Mouse (Mus musculus): ENCODE results near the gene Tns4. TPM values are rescaled to one million over a fixed set of nuclear protein-coding genes. Genes with fewer than 3 reads are reported as not detected.

The Tns4 gene
- total RNA-seq (2021): under 1 TPM; 0.08 to 0.32 TPM
- long read RNA-seq: 0 reads

DNA sequence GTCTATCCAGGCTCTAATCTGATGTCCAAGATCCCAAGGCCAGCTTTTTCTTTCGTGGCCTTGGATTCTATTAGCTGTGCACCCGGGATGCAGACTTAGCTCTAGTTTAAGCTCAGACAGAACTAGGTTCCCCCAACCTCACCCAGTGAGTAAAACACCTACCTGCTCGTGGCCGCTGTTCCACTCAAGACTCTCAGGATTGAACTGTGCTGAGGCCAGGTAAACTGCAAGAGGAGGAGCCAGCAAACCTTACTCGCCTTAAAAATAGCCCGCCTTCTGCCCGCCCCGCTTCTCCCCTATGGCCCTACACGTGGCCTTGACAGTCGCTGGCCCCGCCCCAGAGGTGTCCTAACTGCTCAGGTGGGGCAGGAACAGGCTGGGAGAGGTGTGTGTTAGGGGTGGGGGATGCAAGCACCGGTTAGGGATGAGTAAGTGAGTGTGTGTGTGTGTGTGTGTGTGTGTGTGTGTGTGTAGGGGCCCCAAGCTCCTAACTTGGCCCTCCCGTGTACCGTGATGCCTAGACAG, at the start of gene Tns4:
Tns4 (minus strand) TSS at position 230 of the 525 bp plus-strand sequence.
- no peak for DNase-seq (ENCODE audit: low spot score in 2 of 2)

DNA sequence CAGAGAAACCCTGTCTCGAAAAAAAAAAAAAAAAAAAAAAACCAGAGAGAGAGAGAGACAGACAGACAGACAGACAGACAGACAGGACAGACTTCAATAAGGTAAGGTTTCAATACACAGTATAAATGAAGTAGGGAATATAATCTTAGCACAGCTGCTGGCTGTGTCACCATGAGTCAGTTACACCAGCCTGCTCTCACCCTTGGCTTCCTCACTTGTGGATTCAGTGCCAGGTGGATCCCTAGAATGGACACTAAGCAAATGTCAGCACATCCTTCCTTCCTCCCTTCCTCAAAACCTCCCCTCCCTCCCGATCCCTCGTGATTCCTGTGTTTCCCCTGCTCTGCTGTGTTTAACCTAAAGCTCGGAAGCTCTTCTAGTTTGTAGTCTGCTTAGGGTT, 48.3 kb upstream of the Tns4 start:
- DNase-seq (ENCODE audit: low spot score in 2 of 2): no peak

DNA sequence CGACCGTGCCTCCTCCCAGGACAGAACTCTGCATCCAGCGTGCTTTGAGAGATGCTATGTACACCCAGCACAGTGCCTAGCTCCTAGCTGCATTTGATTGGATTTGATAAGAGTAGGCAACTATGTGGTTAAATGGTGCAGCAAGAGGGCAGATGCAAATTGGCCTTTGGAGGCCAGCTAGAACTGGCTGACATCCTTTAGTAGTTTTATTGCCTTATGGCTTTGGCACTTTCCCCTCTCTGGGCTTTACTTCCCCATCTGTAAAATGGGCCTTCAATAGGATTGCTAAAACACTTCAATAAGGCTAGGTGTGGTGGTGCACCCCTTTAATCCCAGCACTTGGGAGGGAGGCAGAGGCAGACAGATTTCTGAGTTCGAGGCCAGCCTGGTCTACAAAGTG, 47.9 kb upstream of the Tns4 start:
- DNase-seq (ENCODE audit: low spot score in 2 of 2): no peak

DNA sequence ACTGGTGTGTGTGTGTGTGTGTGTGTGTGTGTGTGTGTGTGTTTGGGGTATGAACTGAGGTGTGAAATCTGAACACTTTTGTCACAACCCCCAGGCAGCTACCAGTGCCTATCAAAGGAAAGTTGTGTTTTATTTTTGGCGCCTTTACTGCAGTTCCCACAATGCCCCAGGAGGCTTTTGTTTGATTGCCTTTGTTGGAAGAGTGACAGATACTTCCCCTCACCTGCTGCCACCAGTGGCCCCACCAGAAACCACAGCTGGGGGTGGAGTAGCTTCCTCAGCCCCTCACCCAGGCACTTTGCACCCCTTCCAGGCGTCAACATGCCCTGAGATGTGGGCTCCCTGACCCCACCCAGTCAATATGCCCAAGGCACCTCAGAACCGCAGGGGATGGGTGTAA, 47.3 kb upstream of the Tns4 start:
- DNase-seq (ENCODE audit: low spot score in 2 of 2): no peak

DNA sequence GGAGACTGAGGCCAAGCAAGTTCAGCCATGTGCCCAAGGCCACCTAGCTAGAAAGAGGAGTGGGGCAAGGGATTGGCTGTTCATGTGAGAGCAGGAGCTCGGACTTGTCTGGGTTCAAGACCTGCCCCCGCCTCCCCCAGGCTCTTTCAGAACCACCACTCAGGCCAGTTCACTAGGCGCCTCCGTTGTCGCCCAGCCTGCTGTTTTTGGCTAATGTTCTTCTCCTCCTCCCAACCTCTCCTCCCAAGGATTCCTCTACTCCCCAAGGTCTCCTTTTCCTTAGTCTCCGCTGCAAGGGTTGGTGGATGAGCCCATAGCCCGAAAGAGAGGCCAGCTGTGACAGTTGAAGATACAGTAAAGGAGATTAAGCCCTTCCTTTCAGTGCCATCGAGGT, 45.9 kb upstream of the Tns4 start:
- no peak for DNase-seq (ENCODE audit: low spot score in 2 of 2)

DNA sequence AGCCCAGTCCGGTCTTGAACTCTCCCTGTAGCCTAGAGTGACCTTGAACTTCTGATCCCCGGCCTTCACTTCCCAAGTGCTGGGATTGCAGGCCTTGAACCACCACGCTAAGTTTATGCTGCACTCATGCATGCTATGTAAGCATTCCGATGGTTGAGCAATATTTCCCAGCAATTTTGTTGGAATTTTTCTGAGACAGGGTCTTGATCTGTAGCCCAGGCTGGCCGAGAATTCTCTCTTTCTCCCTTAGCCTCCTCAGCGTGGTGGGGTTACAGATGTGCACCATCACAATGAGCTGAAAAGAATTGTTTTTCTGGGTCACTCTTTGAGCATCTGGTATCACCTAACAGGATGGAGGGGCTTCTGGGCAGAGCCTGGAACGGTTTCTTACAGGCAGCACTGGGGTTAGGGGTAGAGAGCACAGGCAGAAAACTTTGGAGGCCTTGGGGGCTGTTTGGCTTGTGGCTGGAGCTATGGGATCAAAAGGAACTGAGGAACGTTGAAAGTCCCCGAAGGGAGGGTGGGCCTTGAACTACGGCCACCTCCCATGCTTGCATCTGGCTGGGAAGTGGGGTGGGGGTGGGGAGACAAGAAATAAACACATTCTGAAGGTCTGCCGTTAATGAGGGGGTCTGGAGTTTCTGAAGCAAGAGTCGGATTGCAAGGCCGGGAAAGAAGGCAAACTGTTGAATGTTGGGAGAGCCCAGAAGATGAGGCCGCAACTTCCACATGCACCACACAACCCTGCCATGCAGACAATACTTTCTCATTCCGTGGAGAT, 45.4 kb upstream of the Tns4 start:
- DNase-seq (ENCODE audit: low spot score in 2 of 2): no peak

DNA sequence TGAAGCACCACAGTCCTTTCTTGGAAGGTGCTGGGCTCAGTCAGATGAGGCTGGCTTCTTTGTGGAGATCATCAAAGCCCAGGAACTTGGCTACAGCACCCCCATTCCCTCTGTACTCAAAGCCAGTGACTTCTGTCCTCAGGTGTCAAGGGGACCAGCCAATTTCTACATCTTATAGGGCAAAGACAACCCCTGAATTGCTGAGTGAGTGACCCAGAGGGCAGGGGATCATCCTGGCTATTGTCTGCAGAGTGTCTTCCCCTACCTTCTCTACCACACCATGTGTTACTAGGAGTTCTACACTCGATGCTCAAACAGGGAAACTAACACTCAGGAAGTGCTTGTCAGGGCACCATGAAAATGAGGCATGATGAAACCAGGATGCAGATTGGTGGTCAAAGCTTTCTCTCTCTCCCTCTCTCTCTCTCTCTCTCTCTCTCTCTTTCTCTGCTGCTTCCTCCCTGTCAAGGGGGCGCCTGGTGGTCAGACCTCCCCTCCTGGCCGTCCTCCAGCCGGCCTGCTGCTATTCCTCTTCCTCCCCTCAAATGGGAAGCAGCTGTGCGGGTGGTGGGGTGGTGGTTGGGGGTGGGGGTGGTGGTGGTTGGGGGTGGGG, 44.3 kb upstream of the Tns4 start:
- DNase-seq (ENCODE audit: low spot score in 2 of 2): no peak

DNA sequence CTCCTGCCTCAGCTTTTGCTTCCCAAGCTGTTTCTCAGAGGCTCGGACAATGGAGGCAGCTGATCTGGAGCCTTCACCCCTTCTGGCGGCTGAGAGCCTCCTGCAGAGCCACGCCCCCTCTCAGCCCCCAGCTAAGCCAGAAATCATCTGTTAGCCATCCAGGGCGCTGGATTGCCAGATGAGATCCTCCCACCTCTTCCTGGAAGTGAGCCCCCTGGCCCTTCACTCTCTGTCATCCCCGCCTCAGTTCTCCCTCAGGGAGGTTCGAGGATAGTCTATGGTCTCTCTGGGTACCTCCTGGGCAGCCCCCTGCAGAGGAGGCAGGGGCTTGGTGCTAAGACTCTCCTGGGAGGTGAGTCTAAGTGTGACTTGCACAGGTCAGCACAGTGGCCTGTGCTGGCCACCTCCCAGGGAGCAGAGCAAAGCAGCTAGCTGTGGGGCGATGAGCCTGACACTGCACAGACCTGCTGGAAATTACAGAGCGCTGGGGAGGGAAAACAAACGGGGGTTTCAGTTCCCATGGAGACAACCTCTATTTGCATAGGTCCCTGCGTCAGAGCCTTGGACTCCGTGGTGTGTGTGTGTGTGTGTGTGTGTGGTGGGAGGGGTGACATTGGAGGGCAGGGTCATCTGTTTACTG, 43.1 kb upstream of the Tns4 start:
- DNase-seq (ENCODE audit: low spot score in 2 of 2): no peak

DNA sequence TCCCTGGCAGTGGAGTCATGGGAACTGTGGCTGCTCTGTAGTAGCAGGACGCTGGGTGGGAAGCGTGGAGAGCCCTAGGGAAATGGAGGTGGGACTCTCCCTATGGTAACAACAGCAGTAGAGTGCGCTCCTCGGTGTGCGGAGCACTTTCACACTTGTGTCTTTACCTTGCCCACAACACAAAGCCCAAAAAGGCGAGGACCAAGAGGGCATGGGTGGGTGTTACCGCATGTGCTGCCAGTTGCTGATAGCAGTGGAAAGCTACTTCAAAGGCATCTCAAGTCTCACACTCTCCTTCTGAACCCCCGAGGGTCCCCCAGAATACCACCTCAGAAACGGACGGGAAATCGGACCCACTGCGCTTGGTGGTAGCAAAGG, 42.3 kb upstream of the Tns4 start:
- no peak for DNase-seq (ENCODE audit: low spot score in 2 of 2)

DNA sequence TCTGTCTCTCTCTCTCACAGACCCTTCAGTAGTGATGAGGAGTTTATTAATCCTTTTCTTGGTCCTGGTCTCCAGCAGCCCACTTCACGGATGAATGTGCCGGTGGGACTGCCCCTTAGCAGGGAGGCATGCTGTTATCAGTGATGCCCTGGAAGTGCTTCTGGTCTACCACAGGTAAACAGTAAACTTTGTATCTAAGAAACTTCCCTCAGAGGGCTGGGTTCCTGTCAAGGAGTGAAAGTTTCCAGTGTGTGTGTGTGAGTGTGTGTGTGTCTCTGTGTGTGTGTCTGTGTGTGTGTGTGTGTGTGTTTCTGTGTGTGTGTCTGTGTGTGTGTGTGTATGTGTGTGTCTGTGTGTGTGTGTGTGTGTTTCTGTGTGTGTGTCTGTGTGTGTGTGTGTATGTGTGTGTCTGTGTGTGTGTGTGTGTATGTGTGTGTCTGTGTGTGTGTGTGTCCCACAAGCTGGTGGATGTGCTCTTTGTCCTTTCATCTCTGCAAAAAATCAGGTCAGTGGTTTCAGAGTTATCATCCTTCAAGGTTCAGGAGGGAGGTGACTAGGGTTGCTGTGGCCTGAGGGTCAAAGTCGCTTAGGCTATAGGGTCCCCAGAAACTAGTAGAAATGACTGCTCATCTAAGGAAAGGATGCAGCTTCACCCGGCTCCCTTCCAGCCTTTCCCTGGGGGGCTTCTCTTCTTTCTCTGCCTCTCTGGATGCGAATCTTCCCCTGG, 41.8 kb upstream of the Tns4 start:
- no peak for DNase-seq (ENCODE audit: low spot score in 2 of 2)

DNA sequence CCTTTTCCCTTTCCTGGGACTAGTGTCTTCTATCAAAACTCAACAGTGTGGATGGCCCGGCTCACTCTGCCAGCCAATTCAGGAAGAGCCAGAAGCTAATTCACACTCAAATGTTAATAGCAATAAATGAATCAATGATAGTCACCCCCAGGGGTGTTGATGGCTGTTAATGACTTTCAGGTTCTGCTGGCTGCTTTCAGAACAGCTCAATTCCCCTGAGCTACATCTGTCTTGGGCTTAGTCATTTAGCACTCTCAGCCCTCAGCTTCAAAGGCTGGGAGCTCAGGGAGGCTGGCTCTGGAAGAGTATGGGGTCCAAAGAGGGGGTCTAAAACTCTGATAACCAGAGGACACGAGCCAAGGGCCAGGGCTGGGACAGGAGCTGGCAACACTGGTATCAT, 40.2 kb upstream of the Tns4 start:
- no peak for DNase-seq (ENCODE audit: low spot score in 2 of 2)

DNA sequence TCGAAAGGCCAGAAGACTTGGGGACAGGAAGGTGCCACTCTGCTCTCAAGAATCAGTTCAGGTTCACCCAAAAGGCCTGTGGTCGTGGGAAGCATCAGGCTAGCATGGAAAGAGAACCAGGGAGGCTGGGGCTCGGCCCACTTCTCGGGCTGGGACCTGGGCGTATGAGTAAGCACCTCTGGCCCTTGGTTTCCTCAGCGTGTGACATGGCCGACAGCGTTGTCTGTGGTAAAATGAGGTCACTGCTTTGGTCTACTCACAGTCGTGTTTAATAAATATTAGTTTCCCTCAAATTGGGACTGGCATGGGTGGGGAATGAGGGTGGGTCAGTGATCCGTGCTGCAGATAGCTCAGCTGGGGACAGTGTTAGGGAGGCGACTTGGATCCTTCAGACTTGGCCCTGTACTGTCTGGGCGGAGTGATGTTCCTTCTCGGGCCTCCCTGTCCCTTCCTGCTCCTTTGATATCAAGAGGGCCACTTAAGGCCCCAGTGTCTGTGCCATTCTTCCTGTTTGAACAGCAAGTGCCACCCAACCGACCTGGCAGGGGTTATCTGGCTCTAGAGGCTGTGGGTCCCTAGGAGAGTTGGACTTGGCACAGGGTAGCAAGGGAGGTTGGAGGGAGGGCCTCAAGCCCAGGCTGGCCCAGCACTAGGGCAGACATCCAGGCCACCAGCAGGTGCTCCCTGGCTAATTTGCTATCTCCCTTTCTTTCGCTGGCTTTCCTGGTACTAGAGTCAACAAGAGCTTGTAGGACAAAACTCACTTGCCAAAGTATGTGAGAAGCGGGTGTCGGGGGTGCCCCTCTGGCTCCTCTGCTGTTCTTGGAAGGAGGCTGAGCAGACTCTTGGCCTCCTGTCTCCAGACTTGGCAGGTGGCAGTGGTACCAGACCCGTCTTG, 38.9 kb upstream of the Tns4 start:
- DNase-seq (ENCODE audit: low spot score in 2 of 2): no peak

DNA sequence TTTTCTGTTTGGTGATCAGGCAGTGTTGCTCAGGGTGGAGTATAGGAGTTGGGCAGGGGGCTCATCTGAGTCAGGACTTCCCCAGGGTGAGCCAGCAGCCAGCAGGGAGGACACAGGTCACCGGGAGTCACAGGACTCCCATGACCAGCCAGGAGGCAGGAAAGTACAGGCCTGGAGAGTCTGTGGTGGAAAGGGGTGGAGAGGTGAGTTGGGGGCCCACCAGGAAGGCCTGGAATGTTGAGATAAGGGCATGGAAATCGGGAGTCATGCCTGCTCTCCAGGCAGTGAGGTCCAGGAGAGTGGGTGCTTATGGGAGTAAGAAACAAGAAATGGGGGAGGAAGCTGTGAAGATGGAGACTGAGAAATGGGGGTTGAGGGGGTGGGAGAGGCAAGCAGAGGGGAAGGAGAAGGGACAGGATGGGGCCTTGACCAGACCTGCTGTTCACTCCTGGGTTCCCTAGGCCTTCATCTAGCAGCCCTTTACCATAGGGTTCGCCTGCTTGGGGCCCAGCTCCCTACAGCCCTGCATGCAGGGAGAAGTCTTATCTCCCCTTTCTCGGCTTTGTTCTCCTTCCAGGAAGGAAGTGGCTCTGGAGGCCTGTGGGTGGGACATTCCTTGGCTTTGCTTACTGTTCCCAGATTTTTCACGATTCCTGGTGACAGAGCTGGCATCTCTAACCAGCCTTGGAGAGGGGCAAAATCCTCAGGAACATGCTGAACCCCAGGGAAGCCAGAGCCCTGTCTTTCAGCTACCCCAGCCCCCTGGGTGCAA, 37.6 kb upstream of the Tns4 start:
- DNase-seq (ENCODE audit: low spot score in 2 of 2): peak in 1 of 2 experiments; percentile 42

DNA sequence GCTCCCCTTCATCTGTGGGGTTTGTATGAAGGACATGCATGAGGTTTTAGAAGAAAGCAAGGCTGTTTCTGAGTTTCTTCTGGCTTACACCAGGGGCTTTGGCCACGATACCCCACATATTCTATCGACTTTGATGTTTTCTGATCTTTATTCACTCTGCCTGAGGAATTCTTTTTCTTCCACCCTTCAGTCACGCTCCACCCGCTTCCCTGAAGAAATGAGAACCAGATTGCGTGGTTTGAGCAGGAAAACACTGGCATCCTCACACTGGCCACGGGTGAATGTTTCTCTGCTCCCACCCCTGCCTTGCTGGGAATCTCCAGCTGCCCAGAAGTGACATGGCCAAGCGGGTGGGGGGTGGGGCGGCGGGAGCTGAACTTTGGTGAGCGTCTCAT, 35.5 kb upstream of the Tns4 start:
- DNase-seq (ENCODE audit: low spot score in 2 of 2): no peak

DNA sequence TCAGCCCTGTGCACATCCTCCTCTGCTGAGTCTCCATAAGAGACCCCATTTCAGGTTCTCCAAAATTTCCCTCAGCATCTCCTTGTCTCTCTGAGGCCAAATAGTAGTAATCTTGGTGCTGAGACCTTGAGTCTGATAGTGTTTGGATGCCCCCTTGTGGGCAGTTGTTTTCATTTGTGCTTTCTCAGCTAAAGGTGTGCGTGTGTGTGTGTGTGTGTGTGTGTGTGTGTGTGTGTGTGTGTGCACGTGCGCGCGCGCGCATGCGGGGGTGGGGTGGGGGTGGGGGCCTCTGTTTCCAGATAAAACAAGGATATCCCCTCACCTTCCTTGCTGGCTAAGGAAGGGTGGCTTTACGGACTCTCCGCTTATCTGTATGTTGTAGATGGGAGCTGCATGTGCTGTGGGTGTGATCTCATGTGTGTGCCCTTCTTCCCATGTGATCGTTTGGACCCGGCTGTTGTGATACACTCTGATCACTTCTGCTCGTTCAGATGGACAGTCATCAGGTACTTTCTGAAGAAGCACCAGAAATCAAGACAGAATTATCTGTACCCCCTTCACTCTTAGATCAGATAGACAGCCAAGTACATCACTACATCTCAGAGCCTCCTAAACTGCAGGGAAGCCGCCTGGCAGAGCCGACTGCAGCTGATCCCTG, 35.0 kb upstream of the Tns4 start:
- peak in 1 of 2 experiments; percentile 64 for DNase-seq (ENCODE audit: low spot score in 2 of 2)

DNA sequence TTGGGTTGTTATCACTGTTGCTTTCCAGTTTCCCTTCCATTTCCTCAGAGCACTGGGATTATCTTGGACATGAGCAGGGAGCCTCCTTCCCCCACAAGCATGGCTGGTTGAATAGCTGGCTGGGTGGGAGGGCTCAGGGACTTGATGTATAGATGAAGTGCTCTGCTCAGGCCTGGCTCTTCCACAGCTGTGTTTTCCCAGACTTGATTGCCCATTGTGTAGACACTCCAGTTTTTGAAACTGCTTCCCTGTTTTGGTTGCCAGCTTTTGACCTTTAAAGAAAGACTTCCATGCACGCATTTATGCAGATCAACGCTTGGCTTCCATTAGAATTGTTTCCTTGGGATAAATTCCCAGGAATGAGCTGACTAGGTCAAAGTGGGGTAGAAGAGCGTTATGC, 33.6 kb upstream of the Tns4 start:
- DNase-seq (ENCODE audit: low spot score in 2 of 2): no peak

DNA sequence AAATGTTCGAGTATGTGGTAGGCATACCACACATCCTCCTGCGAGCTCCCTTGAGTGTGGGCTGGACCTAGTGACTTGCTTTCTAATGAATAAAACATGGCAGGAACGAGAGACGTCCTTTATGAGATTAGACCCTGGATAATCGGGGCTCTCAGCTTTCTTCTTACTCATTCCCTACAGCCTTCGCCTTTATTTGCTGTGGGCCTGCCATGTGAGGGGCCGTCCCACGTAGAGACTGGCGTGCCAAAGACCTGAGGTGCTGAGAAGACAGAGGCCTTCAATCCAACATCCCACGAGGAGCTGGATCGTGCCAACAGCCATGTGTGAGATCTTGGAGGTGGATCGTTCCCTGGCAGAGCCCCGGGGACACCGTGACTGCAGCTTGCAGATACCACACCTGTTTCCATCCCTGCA, 32.1 kb upstream of the Tns4 start:
- no peak for DNase-seq (ENCODE audit: low spot score in 2 of 2)

DNA sequence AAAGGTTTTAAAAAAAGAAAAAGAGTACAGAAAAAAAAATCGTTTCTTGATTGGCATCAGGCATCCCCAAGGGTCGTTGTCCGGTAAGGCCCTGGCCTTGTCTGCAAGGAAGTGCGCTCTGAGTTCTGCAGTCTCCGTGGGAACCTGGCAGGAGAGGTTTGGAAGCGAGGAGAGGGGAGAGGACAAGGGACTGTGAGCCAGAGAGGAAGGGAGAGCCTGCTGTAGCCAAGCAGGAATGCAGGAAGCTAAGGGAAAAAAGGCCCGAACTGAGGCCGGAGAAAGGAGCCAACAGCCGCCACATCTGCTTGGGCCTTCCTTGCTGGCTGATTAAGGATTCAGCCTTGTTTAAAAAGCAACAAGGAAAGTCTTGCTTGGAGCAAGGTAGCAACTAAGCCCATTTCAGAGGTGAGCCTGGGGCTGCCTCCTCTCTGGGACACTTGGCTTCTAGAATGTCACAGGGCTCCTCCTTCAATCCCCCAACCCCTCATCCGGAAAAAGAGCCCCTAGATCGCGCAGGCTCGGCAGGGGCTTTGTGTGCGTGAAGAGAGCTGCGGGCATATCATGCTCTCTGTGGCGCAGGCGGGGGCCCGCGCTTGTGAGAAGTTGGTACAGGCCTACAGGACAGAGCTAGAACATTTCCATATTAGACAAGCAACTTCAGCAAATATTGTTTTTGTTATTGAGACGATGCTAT, 31.6 kb upstream of the Tns4 start:
- no peak for DNase-seq (ENCODE audit: low spot score in 2 of 2)

DNA sequence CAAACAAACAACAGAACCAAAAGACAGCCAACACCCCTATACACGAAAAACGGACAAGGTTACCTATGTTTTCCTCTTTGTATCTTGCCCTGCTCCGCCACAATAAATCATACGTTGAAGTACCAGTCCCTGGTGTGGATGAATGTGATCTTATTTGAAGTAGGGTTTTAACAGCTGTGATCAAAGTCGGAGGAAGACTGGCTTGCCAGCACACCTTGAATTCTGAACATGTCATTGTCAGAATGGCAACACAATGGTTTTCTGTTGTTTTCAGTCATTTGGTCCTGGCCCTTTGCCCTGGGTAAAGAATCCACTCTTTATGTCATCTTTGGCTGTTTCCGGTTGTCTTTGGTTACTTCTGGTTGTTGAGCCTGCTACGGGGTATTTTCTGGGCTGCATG, 29.9 kb upstream of the Tns4 start:
- no peak for DNase-seq (ENCODE audit: low spot score in 2 of 2)
